Mouse (Mus musculus) midbrain, embryonic 10.5 days (tissue): ENCODE measurements at regions not wholly inside any gene's neighbourhood (a gene's known extent, or its start where the extent isn't known, plus 50 kb on each side); places are given as distances from the start of the nearest gene placed in this dataset.

Experiments
- DNase-seq: peaks from one replicate; pipeline ENCODE4 v3.0.0-alpha.2; 2017; ENCODE audit warnings: low spot score
- H3K27ac ChIP-seq: fragments of 300-500 bp; sonication (generic); replicated peaks from 2 replicates; pipeline ENCODE4 v1.5.1; 2016; ENCODE audit warnings: mild to moderate bottlenecking
- H3K27me3 ChIP-seq: fragments of 300-500 bp; sonication (generic); 2 replicates; pipeline ENCODE4 v1.6.1; 2016; ENCODE audit warnings: low read depth, mild to moderate bottlenecking; ENCODE audit not compliant: poor library complexity, severe bottlenecking
- H3K36me3 ChIP-seq: fragments of 300-500 bp; sonication (generic); 2 replicates; pipeline ENCODE4 v1.6.1; 2016; ENCODE audit warnings: mild to moderate bottlenecking, moderate library complexity
- H3K4me1 ChIP-seq: fragments of 300-500 bp; sonication (generic); 2 replicates; pipeline ENCODE4 v1.6.1; 2016
- H3K4me3 ChIP-seq: fragments of 300-500 bp; sonication (generic); 2 replicates; pipeline ENCODE4 v1.5.1; 2016; ENCODE audit warnings: mild to moderate bottlenecking, moderate library complexity
- H3K9me3 ChIP-seq: fragments of 300-500 bp; sonication (generic); replicated peaks from 2 replicates; pipeline ENCODE4 v1.6.1; 2016; ENCODE audit warnings: mild to moderate bottlenecking
- WGBS: fragments of 180-500 bp; shearing (Covaris S2); methylation state at CpG from one replicate; pipeline ENCODE4 v1.1.7; 2016; 5-methylcytosine and 5-hydroxymethylcytosine counted together

- no peak for DNase-seq
- no peak overlapping the region for H3K4me3 ChIP-seq
- H3K36me3 ChIP-seq = no peaks in the 10 kb centered on the region
- H3K9me3 ChIP-seq = peaks cover 7% of the 10 kb centered on the region; the same call in 1 of the 2 replicates
- no peak overlapping the region for H3K27ac ChIP-seq
- 87% methylated on average over 5 of the region's 5 CpGs for WGBS
- no peaks in the 10 kb centered on the region for H3K4me1 ChIP-seq
- H3K27me3 ChIP-seq = no peaks in the 10 kb centered on the region
These were observed 54.6 kb downstream of the Mex3b start for GRCm38 (mm10) chr7:82921722-82922121.

GRCm38 (mm10) chr7:82923220-82924071, 56.3 kb downstream of the Mex3b start:
- H3K36me3 ChIP-seq = no peaks in the 10 kb centered on the region
- H3K9me3 ChIP-seq = peaks cover 7% of the 10 kb centered on the region; the same call in 1 of the 2 replicates
- WGBS = 78% methylated on average over 11 of the region's 11 CpGs
- no peak for DNase-seq
- H3K27ac ChIP-seq = no peak overlapping the region
- H3K4me1 ChIP-seq = no peaks in the 10 kb centered on the region
- H3K4me3 ChIP-seq = no peak overlapping the region
- H3K27me3 ChIP-seq = no peaks in the 10 kb centered on the region

GRCm38 (mm10) chr7:82924092-82924491, 57.0 kb downstream of the Mex3b start:
- Histone ChIP-seq H3K36me3 (no peaks in the 10 kb centered on the region), H3K4me3 (no peak overlapping the region), H3K9me3 (0 out of 2 replicates have a peak, but pooled peaks cover under 1% of the 10 kb centered on the region), H3K27ac (no peak overlapping the region), H3K27me3 (no peaks in the 10 kb centered on the region), H3K4me1 (no peaks in the 10 kb centered on the region)
- 81% methylated on average over 3 of the region's 3 CpGs for WGBS
- DNase-seq = no peak

GRCm38 (mm10) chr7:82938311-82938710, 71.2 kb downstream of the Mex3b start:
- no peak for DNase-seq
- H3K27me3 ChIP-seq = no peaks in the 10 kb centered on the region

GRCm38 (mm10) chr7:82939536-82939935, 72.4 kb downstream of the Mex3b start:
- Histone ChIP-seq H3K4me3 (no peak overlapping the region), H3K4me1 (peaks cover 7% of the 10 kb centered on the region), H3K27me3 (no peaks in the 10 kb centered on the region), H3K36me3 (no peaks in the 10 kb centered on the region), H3K9me3 (no peaks in the 10 kb centered on the region), H3K27ac (no peak overlapping the region)
- WGBS = 92% methylated on average over 11 of the region's 11 CpGs
- DNase-seq = no peak

More at GRCm38 (mm10) chr7:82938311-82938710, 71.2 kb downstream of the Mex3b start:
- peaks cover 7% of the 10 kb centered on the region for H3K4me1 ChIP-seq
- H3K4me3 ChIP-seq = no peak overlapping the region
- WGBS = 24% methylated on average over 3 of the region's 3 CpGs
- H3K27ac ChIP-seq = peak overlapping the region; percentile 42; the same call in 1 of the 2 replicates
- no peaks in the 10 kb centered on the region for H3K36me3 ChIP-seq
- no peaks in the 10 kb centered on the region for H3K9me3 ChIP-seq

- Histone ChIP-seq H3K27me3 (no peaks in the 10 kb centered on the region), H3K9me3 (no peaks in the 10 kb centered on the region), H3K36me3 (no peaks in the 10 kb centered on the region), H3K4me1 (peaks cover 3% of the 10 kb centered on the region), H3K27ac (no peak overlapping the region), H3K4me3 (no peak overlapping the region)
- 92% methylated on average over 9 of the region's 9 CpGs for WGBS
- no peak for DNase-seq
These were observed 76.2 kb downstream of the Mex3b start for GRCm38 (mm10) chr7:82943376-82943775.

GRCm38 (mm10) chr7:82943797-82944196, 76.7 kb downstream of the Mex3b start:
- Histone ChIP-seq H3K36me3 (no peaks in the 10 kb centered on the region), H3K4me1 (no peaks in the 10 kb centered on the region), H3K27me3 (no peaks in the 10 kb centered on the region), H3K9me3 (no peaks in the 10 kb centered on the region), H3K27ac (no peak overlapping the region), H3K4me3 (no peak overlapping the region)
- WGBS = 95% methylated on average over 1 of the region's 1 CpGs
- DNase-seq = no peak

GRCm38 (mm10) chr7:82949372-82949771, 82.2 kb downstream of the Mex3b start:
- Histone ChIP-seq H3K27ac (no peak overlapping the region), H3K4me3 (no peak overlapping the region), H3K4me1 (no peaks in the 10 kb centered on the region), H3K36me3 (no peaks in the 10 kb centered on the region), H3K9me3 (no peaks in the 10 kb centered on the region), H3K27me3 (no peaks in the 10 kb centered on the region)
- DNase-seq = no peak
- WGBS = 79% methylated on average over 6 of the region's 6 CpGs

GRCm38 (mm10) chr7:82957208-82957977, 90.3 kb downstream of the Mex3b start:
- H3K9me3 ChIP-seq = no peaks in the 10 kb centered on the region
- H3K27ac ChIP-seq = no peak overlapping the region
- no peaks in the 10 kb centered on the region for H3K27me3 ChIP-seq
- no peaks in the 10 kb centered on the region for H3K4me1 ChIP-seq
- H3K36me3 ChIP-seq = no peaks in the 10 kb centered on the region
- no peak overlapping the region for H3K4me3 ChIP-seq
- 58% methylated on average over 20 of the region's 20 CpGs for WGBS
- DNase-seq = no peak

GRCm38 (mm10) chr7:82970599-82970998, 103.5 kb downstream of the Mex3b start:
- Histone ChIP-seq H3K9me3 (no peaks in the 10 kb centered on the region; the same call in 1 of the 2 replicates), H3K36me3 (no peaks in the 10 kb centered on the region), H3K27me3 (no peaks in the 10 kb centered on the region), H3K27ac (no peak overlapping the region), H3K4me3 (no peak overlapping the region), H3K4me1 (no peaks in the 10 kb centered on the region)
- no peak for DNase-seq
- 83% methylated on average over 1 of the region's 1 CpGs for WGBS

GRCm38 (mm10) chr7:82971244-82971643, 104.1 kb downstream of the Mex3b start:
- no peak for DNase-seq
- Histone ChIP-seq H3K9me3 (no peaks in the 10 kb centered on the region; the same call in 1 of the 2 replicates), H3K4me3 (no peak overlapping the region), H3K27ac (no peak overlapping the region), H3K36me3 (no peaks in the 10 kb centered on the region), H3K4me1 (no peaks in the 10 kb centered on the region), H3K27me3 (no peaks in the 10 kb centered on the region)
- WGBS = 93% methylated on average over 5 of the region's 5 CpGs

GRCm38 (mm10) chr7:82972214-82973006, 105.3 kb downstream of the Mex3b start:
- H3K9me3 ChIP-seq = no peaks in the 10 kb centered on the region; the same call in 1 of the 2 replicates
- H3K36me3 ChIP-seq = no peaks in the 10 kb centered on the region
- no peak overlapping the region for H3K27ac ChIP-seq
- H3K4me1 ChIP-seq = no peaks in the 10 kb centered on the region
- no peak overlapping the region for H3K4me3 ChIP-seq
- no peaks in the 10 kb centered on the region for H3K27me3 ChIP-seq
- no peak for DNase-seq
- WGBS = 85% methylated on average over 12 of the region's 12 CpGs
